Mouse (Mus musculus): ENCODE results near the gene Cpm. TPM values are rescaled to one million over a fixed set of nuclear protein-coding genes. Genes with fewer than 3 reads are reported as not detected.
A peak's percentile ranks its signal among the peaks of the same experiment; 100 is the strongest.

Cpm gene
- polyA plus RNA-seq, 1 experiment from 2014 or later = 32.8 TPM

DNA sequence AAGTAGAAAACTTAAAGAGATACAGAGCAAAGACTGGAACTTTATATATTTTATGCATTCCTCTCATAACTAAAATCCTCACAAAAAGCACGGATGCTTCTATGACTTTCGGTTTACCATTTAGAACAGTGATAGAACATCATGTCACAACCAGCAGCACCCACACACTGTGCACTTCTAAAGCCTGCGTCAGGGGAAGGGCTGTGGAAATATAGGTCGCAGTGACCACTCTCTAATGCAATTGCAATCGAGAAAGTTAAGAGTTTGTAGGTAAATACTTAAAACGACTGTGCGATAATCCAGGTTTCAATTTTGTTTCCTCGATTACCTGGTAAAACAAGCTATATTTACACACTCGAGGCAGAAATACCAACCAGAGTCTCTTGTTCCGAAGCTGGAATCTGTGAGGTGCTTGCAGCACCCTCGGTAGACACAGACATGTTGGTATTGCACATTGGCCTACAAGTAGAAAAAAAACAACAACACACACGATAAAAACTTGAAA, 80.1 kb downstream of the Cpm start:
- peaks cover 29% of the 10 kb centered on the region for H3K36me3 ChIP-seq (ENCODE audit: control insufficient read depth, insufficient read depth)
- no peak for TF ChIP-seq CTCF (IDR thresholded peaks at IDR 0.05; ENCODE audit: low read depth)
- no peaks in the 10 kb centered on the region for H3K9me3 ChIP-seq (ENCODE audit: control insufficient read depth)
- H3K4me2 ChIP-seq (replicated peaks; ENCODE audit: low read depth) = peak overlapping the region; percentile 74
- ATAC-seq = no peak
- 19% methylated on average over 12 of the region's 12 CpGs for WGBS
- H3K4me3 ChIP-seq (ENCODE audit: low read depth, low read length) = peak overlapping the region; percentile 93
- peak overlapping the region; percentile 97 for H3K9ac ChIP-seq (ENCODE audit: low read depth, low read length)
- no peaks in the 10 kb centered on the region for H3K27me3 ChIP-seq (replicated peaks; ENCODE audit: control insufficient read depth, insufficient read depth, low read length)
- 0 out of 2 replicates have a peak, but pooled peaks cover 5% of the 10 kb centered on the region for H3K4me1 ChIP-seq (replicated peaks; ENCODE audit: control insufficient read depth, insufficient read depth, low read length)
- peak overlapping the region; percentile 97; the same call in 1 of the 2 replicates for H3K27ac ChIP-seq (ENCODE audit: low read depth, low read length)

DNA sequence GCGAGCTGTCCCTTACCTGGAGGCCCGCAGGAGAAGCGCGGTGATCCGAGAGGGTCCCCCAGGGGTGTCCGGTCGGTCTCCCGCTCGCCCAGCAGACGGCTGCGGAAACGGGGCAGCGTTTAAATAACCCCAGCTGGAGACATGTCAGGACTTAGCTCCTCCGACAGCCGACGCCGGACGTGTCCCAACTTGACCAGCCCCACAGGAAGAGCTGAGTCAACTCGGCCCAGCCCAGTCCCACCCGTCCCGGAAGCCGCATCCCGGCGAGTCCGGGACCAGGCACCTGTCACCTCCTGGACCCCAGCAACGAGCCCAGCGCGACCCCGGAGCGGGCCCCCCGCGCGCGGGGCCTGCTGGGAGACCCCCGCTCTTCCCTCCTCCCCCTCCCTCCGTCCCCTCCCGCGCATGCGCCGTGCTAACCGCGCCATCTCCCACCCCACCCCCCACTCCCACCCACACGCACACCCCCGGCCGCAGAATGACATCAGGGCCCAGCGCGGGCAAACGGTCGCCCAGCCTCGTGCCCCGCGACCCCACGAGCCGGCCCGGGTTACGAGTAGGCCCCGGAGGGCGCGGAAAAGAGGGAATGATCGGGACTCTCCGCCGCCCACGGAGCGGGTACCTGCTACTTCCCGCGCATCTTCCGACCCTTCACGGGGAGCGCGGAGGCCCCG, 80.8 kb downstream of the Cpm start:
- peak overlapping the region; percentile 93 for H3K4me3 ChIP-seq (ENCODE audit: low read depth, low read length)
- H3K4me2 ChIP-seq (replicated peaks; ENCODE audit: low read depth) = peak overlapping the region; percentile 74
- peak; percentile 66 for ATAC-seq
- TF ChIP-seq CTCF (IDR thresholded peaks at IDR 0.05; ENCODE audit: low read depth) = no peak
- under 1% methylated on average over 67 of the region's 71 CpGs for WGBS
- H3K27ac ChIP-seq (ENCODE audit: low read depth, low read length) = peak overlapping the region; percentile 97
- H3K27me3 ChIP-seq (replicated peaks; ENCODE audit: control insufficient read depth, insufficient read depth, low read length) = no peaks in the 10 kb centered on the region
- H3K4me1 ChIP-seq (replicated peaks; ENCODE audit: control insufficient read depth, insufficient read depth, low read length) = 0 out of 2 replicates have a peak, but pooled peaks cover 5% of the 10 kb centered on the region
- peak overlapping the region; percentile 97 for H3K9ac ChIP-seq (ENCODE audit: low read depth, low read length)
- H3K9me3 ChIP-seq (ENCODE audit: control insufficient read depth) = no peaks in the 10 kb centered on the region
- H3K36me3 ChIP-seq (ENCODE audit: control insufficient read depth, insufficient read depth) = peaks cover 23% of the 10 kb centered on the region

DNA sequence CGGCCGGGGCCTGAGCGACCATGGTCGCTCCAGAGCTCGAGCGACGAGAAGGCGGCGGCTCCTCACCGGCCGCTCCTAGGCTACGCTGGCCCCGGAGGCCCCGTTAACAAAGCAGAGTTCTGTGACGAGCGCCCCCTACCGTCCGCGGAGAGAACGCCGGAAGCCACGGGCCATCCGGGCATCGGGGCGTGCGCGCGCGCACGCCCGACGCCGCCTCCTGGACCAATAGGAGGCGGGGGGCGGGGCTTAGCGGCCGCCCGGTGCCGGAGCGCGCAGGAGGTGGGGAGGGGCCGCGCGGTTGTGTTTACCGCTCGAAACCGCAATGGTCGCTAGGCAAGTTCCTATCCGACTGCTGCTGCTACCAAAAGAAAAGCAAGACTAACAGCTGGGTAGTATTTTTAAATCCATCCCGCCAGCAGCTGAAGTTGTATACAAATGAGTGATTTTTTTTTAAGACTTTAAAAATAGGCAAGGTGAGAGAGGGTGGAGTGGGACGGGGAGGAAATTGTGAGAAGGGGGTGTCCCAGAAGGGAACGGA, 81.4 kb downstream of the Cpm start, which contains the start of gene Mdm2:
Mdm2 (minus strand) TSS at position 155 of the 538 bp plus-strand sequence.
- peak; percentile 96 for ATAC-seq
- H3K27ac ChIP-seq (ENCODE audit: low read depth, low read length) = peak within 1 kb of the TSS; percentile 97

GRCm38 (mm10) chr10:117711408-117711807, 82.1 kb downstream of the Cpm start:
- WGBS = 62% methylated on average over 5 of the region's 5 CpGs
- Histone ChIP-seq H3K27me3 (replicated peaks; ENCODE audit: control insufficient read depth, insufficient read depth, low read length) (no peaks in the 10 kb centered on the region), H3K27ac (ENCODE audit: low read depth, low read length) (peak overlapping the region; percentile 10; the same call in 1 of the 2 replicates), H3K36me3 (ENCODE audit: control insufficient read depth, insufficient read depth) (peaks cover 14% of the 10 kb centered on the region), H3K4me2 (replicated peaks; ENCODE audit: low read depth) (peak overlapping the region; percentile 74), H3K9ac (ENCODE audit: low read depth, low read length) (no peak overlapping the region), H3K4me3 (ENCODE audit: low read depth, low read length) (peak overlapping the region; percentile 93; the same call in 1 of the 2 replicates), H3K9me3 (ENCODE audit: control insufficient read depth) (no peaks in the 10 kb centered on the region), H3K4me1 (replicated peaks; ENCODE audit: control insufficient read depth, insufficient read depth, low read length) (0 out of 2 replicates have a peak, but pooled peaks cover 5% of the 10 kb centered on the region)
- ATAC-seq = no peak
- TF ChIP-seq CTCF (IDR thresholded peaks at IDR 0.05; ENCODE audit: low read depth) = no peak

More for the DNA sequence above, 81.4 kb downstream of the Cpm start, which contains the start of gene Mdm2:
- WGBS = under 1% methylated on average over 52 of the region's 52 CpGs
- Histone ChIP-seq H3K4me3 (ENCODE audit: low read depth, low read length) (peak within 1 kb of the TSS; percentile 93), H3K9me3 (ENCODE audit: control insufficient read depth) (no peaks in the 10 kb centered on the region), H3K4me2 (replicated peaks; ENCODE audit: low read depth) (peak within 1 kb of the TSS; percentile 74), H3K4me1 (replicated peaks; ENCODE audit: control insufficient read depth, insufficient read depth, low read length) (0 out of 2 replicates have a peak, but pooled peaks cover 5% of the 10 kb centered on the region), H3K36me3 (ENCODE audit: control insufficient read depth, insufficient read depth) (peaks cover 17% of the 10 kb centered on the region), H3K27me3 (replicated peaks; ENCODE audit: control insufficient read depth, insufficient read depth, low read length) (no peaks in the 10 kb centered on the region), H3K9ac (ENCODE audit: low read depth, low read length) (peak within 1 kb of the TSS; percentile 97)
- peak; percentile 83 for TF ChIP-seq CTCF (IDR thresholded peaks at IDR 0.05; ENCODE audit: low read depth)

DNA sequence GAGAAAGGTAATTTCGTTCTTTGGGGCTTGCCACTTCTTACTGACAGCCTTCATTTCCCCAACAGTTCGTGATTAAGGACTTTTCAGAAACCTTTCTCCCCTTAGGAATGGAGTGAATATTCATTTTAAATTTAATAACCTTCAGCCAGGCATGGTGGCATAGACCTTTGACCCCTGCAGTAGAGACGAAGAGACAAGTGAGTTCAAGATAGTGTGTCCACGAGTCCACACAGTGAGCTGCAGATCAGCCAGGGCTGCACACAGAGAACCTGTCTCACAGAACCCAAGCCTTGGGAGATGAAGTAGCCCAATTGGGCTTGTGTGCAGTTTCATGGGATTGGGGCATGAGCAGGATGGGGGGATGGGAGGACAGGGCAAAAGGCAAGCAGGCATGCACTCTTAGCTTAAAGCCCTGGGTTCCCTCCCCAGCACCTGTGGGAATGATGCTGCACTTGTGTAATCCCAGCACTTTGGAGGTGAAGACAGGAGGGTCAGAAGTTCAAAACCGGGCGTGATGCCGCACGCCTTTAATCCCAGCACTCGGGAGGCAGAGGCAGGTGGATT, 83.0 kb downstream of the Cpm start:
- no peak overlapping the region for H3K4me3 ChIP-seq (ENCODE audit: low read depth, low read length)
- H3K4me1 ChIP-seq (replicated peaks; ENCODE audit: control insufficient read depth, insufficient read depth, low read length) = 0 out of 2 replicates have a peak, but pooled peaks cover 5% of the 10 kb centered on the region
- 80% methylated on average over 9 of the region's 9 CpGs for WGBS
- H3K36me3 ChIP-seq (ENCODE audit: control insufficient read depth, insufficient read depth) = peaks cover 5% of the 10 kb centered on the region; the same call in 1 of the 2 replicates
- no peak overlapping the region for H3K9ac ChIP-seq (ENCODE audit: low read depth, low read length)
- H3K9me3 ChIP-seq (ENCODE audit: control insufficient read depth) = no peaks in the 10 kb centered on the region
- no peak for TF ChIP-seq CTCF (IDR thresholded peaks at IDR 0.05; ENCODE audit: low read depth)
- no peaks in the 10 kb centered on the region for H3K27me3 ChIP-seq (replicated peaks; ENCODE audit: control insufficient read depth, insufficient read depth, low read length)
- H3K4me2 ChIP-seq (replicated peaks; ENCODE audit: low read depth) = no peak overlapping the region
- no peak for ATAC-seq
- H3K27ac ChIP-seq (ENCODE audit: low read depth, low read length) = no peak overlapping the region

- Histone ChIP-seq H3K4me1 (replicated peaks; ENCODE audit: control insufficient read depth, insufficient read depth, low read length) (0 out of 2 replicates have a peak, but pooled peaks cover 5% of the 10 kb centered on the region), H3K9ac (ENCODE audit: low read depth, low read length) (no peak overlapping the region), H3K27ac (ENCODE audit: low read depth, low read length) (no peak overlapping the region), H3K36me3 (ENCODE audit: control insufficient read depth, insufficient read depth) (no peaks in the 10 kb centered on the region), H3K4me2 (replicated peaks; ENCODE audit: low read depth) (no peak overlapping the region), H3K9me3 (ENCODE audit: control insufficient read depth) (no peaks in the 10 kb centered on the region), H3K4me3 (ENCODE audit: low read depth, low read length) (no peak overlapping the region), H3K27me3 (replicated peaks; ENCODE audit: control insufficient read depth, insufficient read depth, low read length) (no peaks in the 10 kb centered on the region)
- no peak for TF ChIP-seq CTCF (IDR thresholded peaks at IDR 0.05; ENCODE audit: low read depth)
- no peak for ATAC-seq
- WGBS = 85% methylated on average over 9 of the region's 9 CpGs
Observed at GRCm38 (mm10) chr10:117712871-117713270, 83.6 kb downstream of the Cpm start.

All from intestine, postnatal 0 days (tissue).